Mouse (Mus musculus): ENCODE measurements at regions not wholly inside any gene's neighbourhood (a gene's known extent, or its start where the extent isn't known, plus 50 kb on each side); places are given as distances from the start of the nearest gene placed in this dataset.

- in situ Hi-C loops (cut with MboI; ENCODE audit: low pct_unique_long_range_greater_than_20kb in 1 of 2, low sequenced_read_pairs in 2 of 2, unreplicated experiment in 1 of 2), result no loop called here
Observed at GRCm38 (mm10) chr16:78067532-78068118, 233.7 kb upstream of the Cxadr start.

GRCm38 (mm10) chr16:78060516-78060915 is 240.8 kb upstream of the Cxadr start:
- in situ Hi-C loops (cut with MboI; ENCODE audit: low pct_unique_long_range_greater_than_20kb in 1 of 2, low sequenced_read_pairs in 2 of 2, unreplicated experiment in 1 of 2), result no loop called here

GRCm38 (mm10) chr16:78057549-78057948 is 243.7 kb upstream of the Cxadr start:
- in situ Hi-C loops (cut with MboI; ENCODE audit: low pct_unique_long_range_greater_than_20kb in 1 of 2, low sequenced_read_pairs in 2 of 2, unreplicated experiment in 1 of 2), result no loop called here

GRCm38 (mm10) chr16:78052133-78052532 is 249.2 kb upstream of the Cxadr start:
- in situ Hi-C loops (cut with MboI; ENCODE audit: low pct_unique_long_range_greater_than_20kb in 1 of 2, low sequenced_read_pairs in 2 of 2, unreplicated experiment in 1 of 2), result no loop called here

- in situ Hi-C loops (cut with MboI; ENCODE audit: low pct_unique_long_range_greater_than_20kb in 1 of 2, low sequenced_read_pairs in 2 of 2, unreplicated experiment in 1 of 2), result no loop called here
Observed at GRCm38 (mm10) chr16:78040149-78040920, 261.0 kb upstream of the Cxadr start.

GRCm38 (mm10) chr16:78019605-78020285 is 281.5 kb upstream of the Cxadr start:
- in situ Hi-C loops (cut with MboI; ENCODE audit: low pct_unique_long_range_greater_than_20kb in 1 of 2, low sequenced_read_pairs in 2 of 2, unreplicated experiment in 1 of 2), result no loop called here

- in situ Hi-C loops (cut with MboI; ENCODE audit: low pct_unique_long_range_greater_than_20kb in 1 of 2, low sequenced_read_pairs in 2 of 2, unreplicated experiment in 1 of 2), result no loop called here
Observed at GRCm38 (mm10) chr16:78015401-78015800, 285.9 kb upstream of the Cxadr start.

- in situ Hi-C loops (cut with MboI; ENCODE audit: low pct_unique_long_range_greater_than_20kb in 1 of 2, low sequenced_read_pairs in 2 of 2, unreplicated experiment in 1 of 2), result no loop called here
Observed at GRCm38 (mm10) chr16:78013049-78013819, 288.1 kb upstream of the Cxadr start.

- in situ Hi-C loops (cut with MboI; ENCODE audit: low pct_unique_long_range_greater_than_20kb in 1 of 2, low sequenced_read_pairs in 2 of 2, unreplicated experiment in 1 of 2), result no loop called here
Observed at GRCm38 (mm10) chr16:78004016-78004415, 297.3 kb upstream of the Cxadr start.

GRCm38 (mm10) chr16:77992986-77993385 is 308.3 kb upstream of the Cxadr start:
- in situ Hi-C loops (cut with MboI; ENCODE audit: low pct_unique_long_range_greater_than_20kb in 1 of 2, low sequenced_read_pairs in 2 of 2, unreplicated experiment in 1 of 2), result no loop called here

- in situ Hi-C loops (cut with MboI; ENCODE audit: low pct_unique_long_range_greater_than_20kb in 1 of 2, low sequenced_read_pairs in 2 of 2, unreplicated experiment in 1 of 2), result no loop called here
Observed at GRCm38 (mm10) chr16:77989791-77990325, 311.4 kb upstream of the Cxadr start.

- in situ Hi-C loops (cut with MboI; ENCODE audit: low pct_unique_long_range_greater_than_20kb in 1 of 2, low sequenced_read_pairs in 2 of 2, unreplicated experiment in 1 of 2), result no loop called here
Observed at GRCm38 (mm10) chr16:77989139-77989538, 312.1 kb upstream of the Cxadr start.

GRCm38 (mm10) chr16:77986884-77987529 is 314.3 kb upstream of the Cxadr start:
- in situ Hi-C loops (cut with MboI; ENCODE audit: low pct_unique_long_range_greater_than_20kb in 1 of 2, low sequenced_read_pairs in 2 of 2, unreplicated experiment in 1 of 2), result no loop called here

- in situ Hi-C loops (cut with MboI; ENCODE audit: low pct_unique_long_range_greater_than_20kb in 1 of 2, low sequenced_read_pairs in 2 of 2, unreplicated experiment in 1 of 2), result no loop called here
Observed at GRCm38 (mm10) chr16:77948785-77949184, 346.9 kb upstream of the Gm11146 start.

GRCm38 (mm10) chr16:77945442-77945841 is 343.5 kb upstream of the Gm11146 start:
- in situ Hi-C loops (cut with MboI; ENCODE audit: low pct_unique_long_range_greater_than_20kb in 1 of 2, low sequenced_read_pairs in 2 of 2, unreplicated experiment in 1 of 2), result no loop called here

- in situ Hi-C loops (cut with MboI; ENCODE audit: low pct_unique_long_range_greater_than_20kb in 1 of 2, low sequenced_read_pairs in 2 of 2, unreplicated experiment in 1 of 2), result no loop called here
Observed at GRCm38 (mm10) chr16:77931025-77931723, 329.3 kb upstream of the Gm11146 start.

GRCm38 (mm10) chr16:77914160-77915070 is 312.5 kb upstream of the Gm11146 start:
- in situ Hi-C loops (cut with MboI; ENCODE audit: low pct_unique_long_range_greater_than_20kb in 1 of 2, low sequenced_read_pairs in 2 of 2, unreplicated experiment in 1 of 2), result no loop called here

Data from mouse embryonic stem cell (cell line).